Mouse (Mus musculus): ENCODE measurements around the gene Atp23. TPM values are rescaled to one million over a fixed set of nuclear protein-coding genes. Genes with fewer than 3 reads are reported as not detected.

Gene Atp23
- 8.1 and 8.8 TPM in 2 replicates for polyA plus RNA-seq (2012; rRNA removed)

DNA sequence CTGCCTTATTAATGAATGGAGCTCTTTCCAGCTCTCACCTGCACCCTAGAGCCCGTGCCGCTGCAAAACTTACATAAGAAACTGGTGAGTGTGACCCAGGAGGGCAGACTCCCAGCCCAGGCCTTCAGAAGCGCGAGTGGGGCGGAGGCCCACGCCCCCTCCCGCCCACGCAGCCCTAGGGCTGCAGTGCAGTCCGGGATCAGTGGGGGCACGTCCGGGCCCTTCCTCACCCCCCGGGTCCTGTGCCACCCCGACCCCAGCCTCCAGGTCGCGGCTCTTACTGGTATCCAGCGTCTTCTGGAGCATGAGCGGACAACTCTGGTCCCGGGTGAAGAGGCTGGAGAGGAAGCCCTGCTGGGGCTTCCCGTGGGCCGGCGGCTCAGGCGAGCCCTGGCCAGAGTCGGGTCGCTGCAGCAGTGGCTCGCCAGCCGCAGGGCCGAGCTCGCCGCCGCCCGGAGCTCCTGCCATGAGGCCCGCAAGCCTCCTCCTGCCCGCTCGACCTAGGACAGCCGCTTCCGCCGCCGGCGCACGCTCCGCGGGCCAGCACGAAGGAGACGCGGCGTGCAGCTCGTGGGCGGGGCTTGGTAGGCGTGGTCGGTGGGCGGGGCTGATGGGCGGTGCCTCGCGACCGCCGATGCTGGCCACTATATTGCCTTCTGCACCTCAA lies at the start of gene Atp23:
Gene Atp23, minus strand, starts transcription at position 535 of the 667 bp plus-strand sequence.
- no peak for DNase-seq (ENCODE audit: low read depth)

DNA sequence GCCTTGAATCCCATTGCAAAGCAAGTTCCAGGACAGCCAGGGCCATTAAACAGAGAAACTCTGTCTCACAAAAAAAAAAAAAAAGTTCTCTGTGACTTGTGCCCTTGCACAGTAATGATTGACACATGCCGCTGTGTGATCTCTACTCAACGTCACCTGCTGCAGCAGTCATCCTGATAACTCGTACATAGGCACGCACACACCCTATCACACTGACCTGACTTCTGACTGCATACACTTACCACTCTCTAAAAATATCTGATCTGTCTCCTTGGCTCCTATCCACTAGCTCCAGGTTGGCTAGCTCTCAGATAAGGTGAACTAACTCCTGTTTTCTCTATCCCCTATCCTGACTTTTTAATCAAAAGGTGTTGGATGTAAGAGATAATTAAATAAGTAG lies 49.4 kb upstream of the Atp23 start:
- DNase-seq (ENCODE audit: low read depth) = no peak

DNA sequence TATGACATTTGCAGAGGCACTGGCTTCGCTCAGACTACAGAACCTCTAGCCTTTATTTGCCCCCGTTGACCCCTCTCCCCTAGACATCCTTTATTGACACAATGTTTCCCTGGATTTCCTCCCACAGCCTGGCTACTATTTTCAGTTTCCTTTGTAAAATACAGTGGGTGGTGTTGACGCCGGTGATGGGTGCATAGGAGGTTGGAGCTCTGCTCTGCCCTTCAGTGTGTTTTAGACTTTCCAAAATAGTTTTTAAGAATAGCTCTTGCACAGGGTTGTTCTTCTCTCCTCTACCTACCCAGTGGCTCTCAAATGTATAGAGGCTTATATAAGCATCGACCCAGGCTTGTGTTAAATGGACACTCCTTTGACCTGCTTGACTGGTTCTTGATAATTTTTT lies 48.7 kb upstream of the Atp23 start:
- no peak for DNase-seq (ENCODE audit: low read depth)

DNA sequence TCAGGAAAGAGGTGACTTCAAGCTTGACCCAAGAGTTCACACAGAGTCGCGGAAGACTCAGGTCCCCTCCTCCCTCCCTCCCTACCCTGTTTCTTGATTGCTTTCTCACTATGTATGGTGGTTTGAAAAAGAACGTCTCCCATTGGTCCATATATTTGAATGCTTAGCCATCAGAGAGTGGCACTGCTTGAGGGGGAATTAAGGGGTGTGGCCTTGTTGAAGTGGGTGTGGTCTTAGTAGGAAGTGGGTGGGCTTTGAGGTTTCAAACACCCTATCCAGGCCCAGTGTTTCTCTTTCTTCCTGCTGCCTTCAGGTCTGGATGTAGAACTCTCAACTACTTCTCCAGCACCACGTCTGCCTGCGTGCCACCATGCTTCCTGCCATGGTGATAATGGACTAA lies 44.4 kb upstream of the Atp23 start:
- DNase-seq (ENCODE audit: low read depth) = no peak

DNA sequence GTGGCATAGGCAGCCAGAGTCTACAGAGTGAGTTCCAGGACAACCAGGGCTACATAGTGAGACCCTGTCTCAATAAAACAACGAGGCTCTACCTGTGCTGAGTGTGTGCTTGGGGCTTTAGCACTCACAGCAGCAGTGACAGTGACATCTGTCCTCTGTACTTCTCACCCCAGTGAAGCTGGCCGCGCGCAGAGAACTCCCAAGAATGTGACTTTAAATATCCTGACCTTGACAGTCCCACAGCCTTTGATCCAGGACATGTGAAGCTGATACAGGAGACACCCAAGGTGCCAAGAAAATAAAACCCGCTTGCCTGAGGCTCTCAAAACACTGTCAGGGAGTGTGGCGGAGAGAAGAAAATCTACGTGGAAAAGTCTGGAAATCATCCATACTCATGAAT lies 39.8 kb upstream of the Atp23 start:
- no peak for DNase-seq (ENCODE audit: low read depth)

DNA sequence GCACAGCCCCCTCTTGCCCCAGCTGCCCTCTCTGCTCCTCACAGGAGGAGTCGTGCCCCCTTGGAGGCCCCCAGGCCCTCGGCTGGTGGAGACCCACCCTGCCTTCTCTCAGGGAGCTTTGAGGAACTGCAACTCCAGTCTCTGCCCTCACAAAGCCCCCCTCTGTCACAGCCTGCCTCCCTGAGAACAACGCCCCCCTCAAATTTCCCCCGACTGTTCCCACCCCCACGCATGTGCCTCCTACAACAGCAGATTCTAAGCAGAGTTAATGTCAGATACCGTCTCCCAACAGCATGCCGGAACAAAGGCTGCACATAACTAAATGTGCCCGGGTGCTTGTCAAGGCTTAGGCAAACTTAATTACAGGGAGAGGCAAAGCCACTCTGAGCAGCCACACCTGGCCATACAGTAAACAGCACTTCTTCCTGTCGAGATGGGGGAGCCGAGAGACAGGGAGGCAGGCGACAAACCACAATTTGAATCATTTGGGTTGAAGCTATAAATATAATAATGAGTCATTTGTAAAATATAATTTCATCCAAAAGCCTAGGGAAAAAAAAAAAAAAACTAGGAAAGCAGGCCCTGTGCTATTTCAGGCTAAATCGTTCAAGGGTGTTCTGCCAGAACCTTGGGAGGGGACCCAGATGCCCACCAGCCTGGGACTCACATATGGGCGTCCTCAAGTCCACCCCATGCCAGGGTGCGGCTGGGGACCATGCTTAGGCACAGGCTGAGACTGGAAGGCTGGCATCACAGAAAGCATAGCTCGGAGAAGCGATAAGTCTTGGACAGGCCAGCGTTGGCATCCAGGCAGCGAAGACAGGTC lies 34.6 kb upstream of the Atp23 start:
- DNase-seq (ENCODE audit: low read depth) = no peak

DNA sequence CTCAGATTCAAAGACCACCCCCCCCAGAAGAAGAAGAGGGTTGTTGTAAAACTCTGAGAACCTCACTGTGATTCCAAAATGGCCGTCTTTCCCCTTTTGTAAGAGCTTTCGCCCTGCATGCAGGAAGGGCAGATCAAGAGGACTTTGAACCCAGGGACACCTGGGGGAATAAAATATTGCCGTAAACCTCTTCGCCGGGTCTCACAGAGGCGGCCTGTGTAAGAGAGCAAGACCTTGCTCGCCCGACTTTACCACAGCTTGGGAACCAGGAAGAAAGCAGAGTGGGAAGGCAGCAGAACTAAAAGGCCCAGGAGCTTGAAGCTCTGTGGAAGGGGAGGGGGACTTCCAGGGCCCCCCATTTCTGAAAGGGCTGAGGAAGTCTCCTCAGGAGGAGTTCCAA lies 34.0 kb upstream of the Atp23 start:
- DNase-seq (ENCODE audit: low read depth) = no peak

DNA sequence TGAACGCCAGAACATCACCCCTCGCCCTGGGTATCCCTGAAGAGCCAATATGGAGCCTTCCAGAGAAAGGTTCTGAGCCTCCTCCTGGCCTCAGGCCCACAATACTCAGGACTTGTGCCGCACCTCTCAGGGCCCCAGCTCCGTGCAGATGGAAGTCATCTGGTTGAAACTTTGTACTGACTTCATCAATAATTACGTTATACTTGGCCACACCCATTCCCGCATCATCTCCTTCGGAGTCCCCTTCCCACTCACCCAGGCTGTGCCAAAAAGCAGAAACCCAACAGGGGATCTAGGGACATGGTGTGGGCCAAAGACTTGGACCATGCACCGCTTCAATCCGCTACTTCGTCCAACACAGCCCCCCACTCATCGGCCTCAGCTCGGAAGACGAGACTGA lies 33.4 kb upstream of the Atp23 start:
- no peak for DNase-seq (ENCODE audit: low read depth)

DNA sequence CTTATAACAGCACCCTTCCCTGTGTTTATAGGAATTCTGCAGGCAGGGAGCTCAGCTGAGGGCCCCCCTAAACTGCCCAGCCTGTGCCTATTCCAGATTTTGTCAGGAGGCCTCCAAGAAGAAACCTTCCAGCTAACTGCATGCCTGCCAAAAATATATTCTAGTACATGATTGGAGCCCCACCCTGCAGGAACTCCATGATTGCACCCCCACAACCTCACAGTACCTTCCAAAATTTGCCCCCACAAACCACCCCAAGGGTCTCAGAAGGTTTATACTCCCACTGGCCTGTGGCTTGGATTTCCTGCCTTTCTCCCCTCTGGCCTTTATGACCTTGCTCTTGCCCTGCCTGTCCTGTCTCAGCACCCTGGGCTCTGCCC lies 30.6 kb upstream of the Atp23 start:
- no peak for DNase-seq (ENCODE audit: low read depth)

DNA sequence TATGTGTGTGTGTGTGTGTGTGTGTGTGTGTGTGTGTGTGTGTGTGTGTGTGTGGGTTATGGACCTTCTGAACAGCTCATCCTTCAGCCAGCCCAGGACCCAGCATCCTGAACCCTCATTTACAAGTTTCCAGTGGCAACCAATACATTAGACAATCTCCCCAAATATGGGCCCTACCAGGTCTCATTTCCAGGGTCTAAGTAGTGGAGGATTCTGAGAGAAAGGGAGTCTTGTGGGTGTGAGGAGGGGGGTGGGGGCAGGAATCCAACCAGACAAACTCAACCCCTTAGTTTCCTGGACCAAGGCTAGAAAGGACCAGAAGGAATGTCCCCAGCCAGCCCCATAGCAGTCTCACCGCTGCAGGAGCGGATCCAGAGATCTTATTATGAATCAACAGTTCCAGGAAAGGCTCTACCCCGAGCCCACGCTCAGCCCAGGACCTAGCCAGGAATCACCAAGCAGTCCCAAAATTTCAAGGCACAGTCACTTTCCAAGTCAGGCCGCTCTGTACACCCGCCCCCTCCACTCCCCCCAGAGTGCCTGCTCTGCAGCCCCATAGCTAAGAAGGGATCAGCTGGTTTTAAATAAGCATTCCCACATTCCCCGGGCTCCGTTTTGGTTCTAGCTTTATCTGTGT lies 30.1 kb upstream of the Atp23 start:
- DNase-seq (ENCODE audit: low read depth) = no peak

DNA sequence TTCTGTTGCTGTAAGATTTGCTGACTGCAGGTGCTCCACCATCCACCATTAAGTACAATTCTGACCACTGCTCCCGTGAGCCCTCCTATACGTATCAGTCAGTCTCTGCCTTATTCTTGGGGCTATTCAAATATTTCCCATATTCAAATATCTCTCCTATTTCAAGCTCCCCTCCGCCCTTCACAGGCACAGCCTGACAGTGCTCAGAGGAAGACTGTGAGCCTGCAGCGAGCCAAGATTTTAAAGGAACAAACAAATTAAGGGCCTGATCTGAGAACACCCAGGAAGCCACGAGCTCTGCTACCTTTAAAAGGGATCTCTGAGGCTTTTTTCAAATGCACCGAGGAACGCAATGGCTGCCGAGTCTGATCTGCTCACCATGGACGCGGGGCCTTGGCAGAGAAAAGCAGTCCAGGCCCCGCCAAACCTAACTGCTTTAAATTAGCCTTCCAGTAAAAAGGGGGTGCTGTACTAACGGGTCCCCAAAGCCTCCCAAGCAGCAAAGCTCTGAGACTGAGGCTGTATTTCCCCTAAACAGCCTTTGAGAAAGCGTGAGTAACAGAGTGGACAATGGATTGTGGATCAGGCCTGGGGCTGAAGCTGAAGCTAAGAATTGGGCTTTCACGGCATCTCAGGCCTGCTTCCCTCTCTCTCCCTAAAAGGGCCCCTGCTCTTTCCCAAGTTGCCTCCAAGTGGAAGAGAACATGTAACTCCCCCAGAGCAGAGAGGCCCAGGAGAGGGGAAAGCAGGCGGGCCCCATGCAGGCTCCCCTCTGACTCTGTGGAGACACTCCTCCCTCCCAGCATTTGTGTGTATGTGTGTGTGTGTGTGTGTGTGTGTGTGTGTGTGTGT lies 29.3 kb upstream of the Atp23 start:
- DNase-seq (ENCODE audit: low read depth) = no peak

DNA sequence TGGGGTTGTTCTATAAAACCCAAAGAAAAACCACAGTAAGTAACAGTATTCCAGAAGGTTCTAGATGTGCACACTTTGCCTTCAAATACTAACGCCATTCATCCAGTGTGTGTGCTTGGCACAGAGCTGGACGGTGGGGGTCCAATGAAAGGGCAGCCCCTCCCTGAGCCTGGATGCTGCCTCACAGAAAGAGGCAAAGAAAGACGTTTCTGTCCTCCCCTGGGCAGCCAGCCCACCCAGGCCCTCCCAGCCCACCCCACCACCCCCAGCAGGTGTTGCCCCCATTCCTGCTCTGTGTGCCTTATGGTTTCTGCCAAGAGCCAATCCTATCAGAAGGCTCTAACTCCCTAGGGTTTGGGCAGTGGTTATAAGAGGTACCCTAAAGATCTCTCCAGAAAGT lies 28.4 kb upstream of the Atp23 start:
- no peak for DNase-seq (ENCODE audit: low read depth)

DNA sequence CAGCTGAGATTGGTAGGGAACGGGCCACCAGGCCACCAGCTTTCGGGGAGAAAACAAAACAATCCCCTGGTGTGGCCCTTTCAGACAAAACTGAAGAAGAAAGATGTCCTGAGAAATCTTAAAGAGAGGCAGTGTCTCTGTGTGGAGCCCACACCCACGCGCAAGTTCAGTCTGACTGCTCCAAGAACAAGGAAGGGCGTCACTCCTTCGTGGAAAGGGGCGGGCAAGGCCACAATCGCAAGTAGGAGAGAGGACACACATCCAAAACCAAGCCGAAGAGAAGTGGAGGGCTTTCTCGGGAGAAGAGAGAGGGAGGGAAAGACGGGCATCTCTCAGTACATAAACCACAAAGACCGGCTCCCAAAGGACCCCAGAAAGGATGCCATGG lies 27.7 kb upstream of the Atp23 start:
- no peak for DNase-seq (ENCODE audit: low read depth)

DNA sequence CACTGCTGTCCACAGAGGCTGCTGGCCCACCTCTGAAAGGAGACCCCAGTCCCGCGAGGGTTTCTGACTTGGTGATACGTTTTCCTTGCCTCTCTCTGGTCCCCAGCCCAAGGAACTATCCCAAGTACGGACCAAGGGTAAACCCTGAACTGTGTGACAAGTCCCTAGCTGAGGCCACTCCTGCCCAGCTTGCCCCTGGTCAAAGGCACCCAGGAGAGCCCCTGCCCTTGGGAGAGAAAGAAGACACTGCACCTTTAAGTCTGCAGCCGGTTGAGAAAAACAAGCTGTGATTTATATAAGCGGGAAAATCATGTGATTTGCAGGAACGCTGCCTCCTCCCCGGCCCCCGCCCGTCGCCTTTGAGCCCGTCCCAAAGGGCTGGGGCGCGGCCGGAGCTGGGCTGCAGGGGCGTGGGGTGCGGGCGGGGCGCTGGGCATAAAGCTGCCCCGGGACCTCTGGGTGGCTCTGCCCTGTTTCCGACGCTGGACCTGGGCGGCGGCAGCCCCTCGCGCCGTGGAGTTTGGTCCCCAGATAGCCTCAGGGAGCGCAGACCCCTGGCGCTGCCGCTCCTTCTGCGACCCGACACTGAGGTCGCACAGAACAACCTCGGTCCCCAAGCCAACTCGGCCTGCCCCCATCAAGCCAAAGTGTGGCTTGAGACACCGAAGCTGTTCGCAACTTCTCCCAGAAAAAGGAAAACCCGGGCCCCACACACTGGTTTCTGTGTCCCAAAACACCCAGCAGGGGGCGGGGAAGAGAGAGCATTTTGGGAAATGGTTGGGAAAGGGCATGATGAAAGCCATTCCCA lies 27.1 kb upstream of the Atp23 start:
- no peak for DNase-seq (ENCODE audit: low read depth)

DNA sequence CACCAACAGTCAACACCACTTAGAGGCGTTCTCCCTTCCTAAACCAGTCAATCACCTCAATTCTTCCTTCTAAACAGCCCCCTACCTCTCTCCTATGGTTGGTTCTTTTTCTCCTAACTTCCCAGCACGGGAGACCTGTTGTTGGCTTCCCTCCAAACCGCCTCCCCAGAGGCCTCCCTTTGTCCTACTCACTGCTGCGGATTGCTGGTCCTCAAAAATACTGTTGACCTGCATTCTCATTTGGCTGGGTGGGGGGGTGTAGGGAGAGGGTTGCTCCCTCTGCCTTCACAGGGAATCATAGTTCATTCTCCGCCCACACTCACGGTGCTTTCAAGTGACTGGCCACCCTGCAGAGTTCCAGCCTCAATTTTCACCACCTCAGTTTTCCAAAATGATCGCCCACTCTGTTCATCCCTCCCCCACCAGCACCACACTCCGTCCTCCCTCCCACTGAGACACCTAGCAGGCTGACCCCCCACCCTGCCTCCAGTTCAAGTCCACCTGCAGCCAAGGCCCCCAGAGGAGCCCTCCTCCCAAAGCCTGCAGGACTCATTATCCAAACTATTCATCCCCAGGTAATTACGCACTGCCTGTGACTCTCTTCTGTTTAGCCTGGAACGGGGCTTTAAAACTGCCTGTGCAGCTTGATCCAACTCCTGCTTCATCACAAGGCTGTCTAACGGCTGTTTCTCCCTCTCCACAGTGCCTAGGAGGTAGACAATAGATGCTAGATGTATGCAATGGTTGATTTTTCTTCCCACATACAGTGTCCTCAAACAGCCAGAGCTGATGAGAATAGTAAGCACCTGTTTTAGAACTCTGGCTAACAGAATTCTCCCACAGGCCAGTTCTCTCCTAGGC lies 26.2 kb upstream of the Atp23 start:
- no peak for DNase-seq (ENCODE audit: low read depth)

DNA sequence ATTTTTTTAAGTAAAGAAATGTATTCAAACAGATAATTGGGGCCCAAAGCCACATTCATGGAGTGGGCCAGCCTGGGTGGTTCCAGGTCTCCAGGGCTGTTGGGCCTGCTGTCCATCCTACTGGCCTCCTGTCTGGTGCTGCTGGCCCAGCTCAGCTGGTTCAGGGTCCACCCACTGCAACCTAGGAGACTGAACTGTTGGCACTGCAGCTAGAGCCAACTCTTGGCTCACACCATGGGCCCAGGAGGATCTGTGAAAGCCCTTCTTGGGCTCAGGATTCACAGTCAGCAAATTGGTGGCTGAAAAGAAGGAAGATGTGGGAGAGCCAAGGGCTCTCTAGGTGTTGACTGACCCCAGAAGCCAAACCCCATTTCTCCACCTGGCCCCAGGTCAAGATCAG lies 24.2 kb upstream of the Atp23 start:
- DNase-seq (ENCODE audit: low read depth) = no peak

DNA sequence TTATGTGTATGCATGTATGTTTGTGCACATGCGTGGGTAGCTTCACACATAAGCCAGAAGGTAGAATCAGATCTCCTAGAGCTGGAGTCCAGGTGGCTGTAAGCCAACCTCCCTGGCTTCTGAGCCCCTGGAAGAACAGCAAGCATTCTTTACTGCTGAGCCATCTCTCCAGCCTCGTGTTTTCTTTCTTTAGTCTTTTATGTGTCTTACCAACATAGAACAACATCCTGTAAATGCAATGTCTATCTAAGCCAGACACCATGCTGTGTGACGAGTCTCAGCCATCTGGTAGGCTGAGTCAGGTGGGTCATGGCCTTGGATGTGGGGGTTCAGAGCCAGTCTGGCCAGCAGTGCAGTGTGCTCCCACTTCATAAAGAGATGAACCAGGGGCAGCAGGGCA lies 22.9 kb upstream of the Atp23 start:
- no peak for DNase-seq (ENCODE audit: low read depth)

DNA sequence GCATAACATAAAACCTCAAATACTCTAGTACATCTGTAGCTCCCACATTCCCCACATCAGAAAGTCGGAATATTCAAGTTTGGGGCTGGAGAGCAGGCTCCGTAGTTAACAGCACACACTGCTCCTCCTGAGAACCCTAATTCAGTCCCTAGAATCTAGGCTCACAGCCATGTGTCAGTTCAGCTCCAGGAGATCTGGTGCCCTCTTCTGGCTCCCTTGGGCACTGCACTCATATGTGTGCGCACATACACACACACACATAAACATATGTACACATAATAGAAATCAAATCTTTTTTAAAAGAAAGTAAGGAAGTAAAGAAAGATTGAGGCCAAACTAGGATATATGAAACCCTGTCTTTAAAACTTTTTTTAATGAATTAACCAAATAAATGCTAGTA lies 19.1 kb upstream of the Atp23 start:
- no peak for DNase-seq (ENCODE audit: low read depth)

DNA sequence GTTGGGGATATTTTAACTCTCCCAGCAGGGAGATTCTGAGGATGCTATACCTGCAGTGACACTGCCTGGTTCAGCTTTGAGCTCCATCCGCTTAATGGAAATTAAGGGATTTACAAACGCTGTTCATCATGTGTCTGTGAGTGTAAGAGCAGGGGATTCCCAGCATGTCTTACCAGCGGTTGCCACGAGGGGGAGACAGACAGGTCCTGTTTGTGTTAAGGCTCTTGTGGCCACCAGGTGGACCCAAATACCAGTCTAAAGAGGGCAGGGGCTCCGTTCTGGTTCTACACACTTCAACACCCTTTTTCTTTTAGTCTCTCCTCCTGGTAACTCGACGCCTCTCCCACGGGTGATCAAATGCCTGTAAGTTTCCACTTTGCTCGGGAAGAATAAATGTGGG lies 17.9 kb upstream of the Atp23 start:
- DNase-seq (ENCODE audit: low read depth) = no peak

DNA sequence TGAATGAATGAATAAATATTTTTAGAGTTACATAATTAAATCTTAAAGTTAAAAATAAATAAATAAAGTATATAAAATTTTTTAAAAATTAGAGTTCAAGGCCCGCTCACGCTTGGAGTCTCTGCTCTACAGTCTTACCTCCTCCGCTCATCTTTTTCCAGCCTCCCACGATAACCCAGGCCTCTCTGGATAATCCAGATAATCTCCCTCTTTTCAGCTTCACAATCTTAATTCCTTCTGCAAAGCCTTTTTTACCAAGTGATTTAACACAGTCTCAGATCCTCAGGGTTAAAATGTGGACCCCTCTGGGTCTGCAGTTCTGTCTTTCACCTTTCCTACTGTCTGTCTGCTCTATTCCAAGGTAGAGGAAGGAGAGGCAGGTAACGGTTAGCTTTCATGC lies 13.1 kb upstream of the Atp23 start:
- no peak for DNase-seq (ENCODE audit: low read depth)

Data from gonadal fat pad, adult 2 months (tissue).